Mouse (Mus musculus) T-cell, adult 66 days (primary cell): ENCODE data around the gene Runx2. TPM values are rescaled to one million over a fixed set of nuclear protein-coding genes. Genes with fewer than 3 reads are reported as not detected.

Experiments used
- total RNA-seq, 2 experiments: library from RNA; stranded (reverse); gene quantifications; 3 replicates in 1 of 2; 4 replicates in 1 of 2; pipeline ENCODE4 v1.2.4; 2023

Gene Runx2
- total RNA-seq = 1 to 10 TPM; 6.6 to 8.0 TPM

GRCm38 (mm10) chr17:44814508-44815175 is at the start of gene Runx2:
Gene Runx2, minus strand, starts transcription at chr17:44814797.

GRCm38 (mm10) chr17:44776738-44777270 is 37.8 kb downstream of the Runx2 start, which contains the start of gene Supt3:
Gene Supt3, plus strand, starts transcription at chr17:44777152.

Other genes starting within 250 kb of the Runx2 start
- gene Supt3, start 37.6 kb downstream of the Runx2 start, total RNA-seq = 10 to 100 TPM; 13.4 to 17.3 TPM